Mouse (Mus musculus): Measurements from ENCODE around the gene Gm815. TPM values are rescaled to one million over a fixed set of nuclear protein-coding genes. Genes with fewer than 3 reads are reported as not detected.

Gene Gm815
- polyA plus RNA-seq, 1 experiment from 2014 or later, result not detected

DNA sequence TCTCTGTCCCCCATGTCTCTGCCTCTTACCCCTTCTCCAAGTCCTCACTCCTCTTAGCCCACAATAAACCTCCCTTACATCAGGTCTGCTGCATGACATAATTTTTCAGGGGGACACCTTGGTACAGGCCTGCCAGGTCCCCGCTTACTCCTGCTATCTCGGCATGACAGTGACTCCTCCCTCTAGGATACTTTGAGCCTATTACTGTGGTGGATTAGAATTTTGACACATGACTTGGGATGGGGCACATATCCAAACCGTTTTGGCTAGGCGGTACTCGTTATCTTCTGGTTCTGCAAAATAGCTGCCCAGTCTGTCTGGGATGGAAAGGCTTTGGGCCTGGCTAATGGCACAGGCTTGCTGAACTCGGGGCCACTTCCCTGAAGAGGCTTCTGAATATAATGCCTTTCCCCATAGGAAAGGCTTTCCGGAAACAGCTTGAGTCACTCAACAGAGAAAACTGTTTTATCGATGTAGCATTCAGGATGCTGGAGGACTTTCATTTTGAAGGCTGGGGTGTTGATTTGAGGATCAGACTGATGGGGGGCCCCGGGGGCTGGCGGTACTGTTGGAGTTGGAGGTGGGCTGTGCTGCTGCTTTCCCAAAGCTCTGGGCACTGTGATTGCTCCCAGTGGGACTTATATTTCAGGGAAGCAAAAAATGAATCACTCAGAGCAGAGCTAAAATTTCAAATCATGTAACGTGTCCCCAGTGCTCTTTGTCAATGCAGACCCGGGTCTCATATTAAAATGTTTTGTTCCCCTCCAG, 27.1 kb upstream of the Gm815 start:
- H3K36me3 ChIP-seq (replicated peaks), result no peaks in the 10 kb centered on the region
- 75% methylated on average over 12 of the region's 12 CpGs for WGBS
- 0 out of 2 replicates have a peak overlapping the region, but pooled peaks have one; percentile 37 for H3K27ac ChIP-seq
- ATAC-seq (ENCODE audit: low FRiP score), result peak; percentile 27; the same call in 1 of the 2 replicates
- peaks cover 24% of the 10 kb centered on the region for H3K4me1 ChIP-seq
- no peak overlapping the region for H3K4me2 ChIP-seq
- H3K9me3 ChIP-seq, result no peaks in the 10 kb centered on the region
- no peaks in the 10 kb centered on the region for H3K27me3 ChIP-seq
- no peak overlapping the region for H3K4me3 ChIP-seq (replicated peaks)
- H3K9ac ChIP-seq, result no peak overlapping the region

DNA sequence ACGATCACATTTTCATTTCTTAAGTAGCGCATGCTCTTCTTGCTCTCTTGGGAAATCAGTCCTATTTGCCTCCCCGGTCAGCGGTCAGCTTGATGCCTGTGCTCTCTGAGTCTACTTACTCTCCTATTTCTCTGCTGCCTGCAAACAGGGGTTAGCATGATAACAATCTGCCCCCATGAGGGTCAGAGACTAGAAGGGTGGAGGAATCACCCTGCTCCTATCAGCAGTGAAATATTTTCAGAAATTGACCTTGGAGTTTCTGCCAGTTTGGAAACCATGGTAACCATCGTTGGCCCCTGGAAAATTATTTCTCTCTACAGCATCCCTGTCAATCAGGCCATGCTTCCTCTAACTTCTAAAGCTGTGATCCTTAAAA, 26.5 kb upstream of the Gm815 start:
- Histone ChIP-seq H3K9me3 (no peaks in the 10 kb centered on the region), H3K4me3 (replicated peaks) (no peak overlapping the region), H3K4me1 (peaks cover 28% of the 10 kb centered on the region), H3K27me3 (no peaks in the 10 kb centered on the region), H3K27ac (no peak overlapping the region), H3K36me3 (replicated peaks) (no peaks in the 10 kb centered on the region), H3K9ac (no peak overlapping the region), H3K4me2 (no peak overlapping the region)
- ATAC-seq (ENCODE audit: low FRiP score), result peak; percentile 53; the same call in 1 of the 2 replicates
- 75% methylated on average over 5 of the region's 5 CpGs for WGBS

- Histone ChIP-seq H3K4me3 (replicated peaks) (no peak overlapping the region), H3K9ac (no peak overlapping the region), H3K27ac (no peak overlapping the region), H3K9me3 (no peaks in the 10 kb centered on the region), H3K36me3 (replicated peaks) (no peaks in the 10 kb centered on the region), H3K4me2 (no peak overlapping the region), H3K27me3 (no peaks in the 10 kb centered on the region), H3K4me1 (peaks cover 43% of the 10 kb centered on the region)
- 75% methylated on average over 5 of the region's 5 CpGs for WGBS
- no peak for ATAC-seq (ENCODE audit: low FRiP score)
Measured at GRCm38 (mm10) chr19:26863662-26864061, 22.0 kb upstream of the Gm815 start.

DNA sequence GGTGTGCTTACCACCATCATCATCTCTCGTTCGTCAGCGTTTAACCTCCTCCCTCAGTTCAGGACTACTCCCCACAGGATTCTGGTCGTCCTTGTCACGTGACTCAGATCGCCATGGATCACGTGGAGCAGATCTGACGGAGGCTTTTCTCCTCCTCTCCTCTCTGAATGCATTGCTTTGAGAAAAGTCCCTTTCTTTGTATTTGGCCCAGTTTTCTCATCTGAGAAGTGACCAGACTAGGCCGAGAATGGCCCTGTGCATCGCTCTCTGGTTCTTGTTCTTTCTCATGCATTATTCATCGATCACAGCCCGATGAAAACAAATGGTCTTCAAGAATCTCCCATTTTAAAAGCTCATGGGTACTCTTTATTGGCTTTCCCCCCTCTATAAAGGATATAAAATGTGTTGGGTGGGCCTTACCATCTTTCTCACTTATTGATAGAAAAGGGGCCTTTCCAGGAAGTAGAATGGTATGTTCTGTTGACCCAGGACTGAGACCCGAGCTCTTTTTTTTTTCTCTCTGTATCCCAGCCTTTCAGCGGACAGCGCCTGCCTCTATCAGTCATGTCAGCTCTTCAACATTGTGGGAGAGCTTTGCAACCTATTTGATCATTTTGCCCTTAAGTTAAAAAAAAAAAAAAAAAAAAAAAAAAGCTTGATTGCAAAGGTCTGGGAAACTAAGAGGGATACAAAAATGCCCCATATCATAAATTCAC, 20.5 kb upstream of the Gm815 start:
- WGBS, result 65% methylated on average over 15 of the region's 15 CpGs
- Histone ChIP-seq H3K27me3 (no peaks in the 10 kb centered on the region), H3K9me3 (no peaks in the 10 kb centered on the region), H3K4me3 (replicated peaks) (no peak overlapping the region), H3K4me2 (no peak overlapping the region), H3K36me3 (replicated peaks) (no peaks in the 10 kb centered on the region), H3K4me1 (peaks cover 41% of the 10 kb centered on the region), H3K27ac (peak overlapping the region; percentile 53), H3K9ac (no peak overlapping the region)
- no peak for ATAC-seq (ENCODE audit: low FRiP score)

GRCm38 (mm10) chr19:26865736-26866135, 19.9 kb upstream of the Gm815 start:
- peak overlapping the region; percentile 53 for H3K27ac ChIP-seq
- WGBS, result 23% methylated on average over 7 of the region's 7 CpGs
- peak; percentile 28; the same call in 1 of the 2 replicates for ATAC-seq (ENCODE audit: low FRiP score)
- no peak overlapping the region for H3K9ac ChIP-seq
- H3K4me1 ChIP-seq, result peaks cover 47% of the 10 kb centered on the region
- no peaks in the 10 kb centered on the region for H3K9me3 ChIP-seq
- no peak overlapping the region for H3K4me2 ChIP-seq
- H3K4me3 ChIP-seq (replicated peaks), result no peak overlapping the region
- no peaks in the 10 kb centered on the region for H3K36me3 ChIP-seq (replicated peaks)
- no peaks in the 10 kb centered on the region for H3K27me3 ChIP-seq

GRCm38 (mm10) chr19:26869591-26869990, 16.1 kb upstream of the Gm815 start:
- H3K4me1 ChIP-seq, result peaks cover 49% of the 10 kb centered on the region
- no peaks in the 10 kb centered on the region for H3K36me3 ChIP-seq (replicated peaks)
- ATAC-seq (ENCODE audit: low FRiP score), result no peak
- H3K9me3 ChIP-seq, result no peaks in the 10 kb centered on the region
- H3K4me2 ChIP-seq, result no peak overlapping the region
- H3K27me3 ChIP-seq, result no peaks in the 10 kb centered on the region
- no peak overlapping the region for H3K4me3 ChIP-seq (replicated peaks)
- H3K27ac ChIP-seq, result 0 out of 2 replicates have a peak overlapping the region, but pooled peaks have one; percentile 25
- 50% methylated on average over 3 of the region's 3 CpGs for WGBS
- H3K9ac ChIP-seq, result no peak overlapping the region

GRCm38 (mm10) chr19:26870280-26870679, 15.4 kb upstream of the Gm815 start:
- Histone ChIP-seq H3K4me1 (peaks cover 45% of the 10 kb centered on the region), H3K27ac (peak overlapping the region; percentile 61), H3K9ac (no peak overlapping the region), H3K4me3 (replicated peaks) (no peak overlapping the region), H3K27me3 (no peaks in the 10 kb centered on the region), H3K4me2 (no peak overlapping the region), H3K36me3 (replicated peaks) (no peaks in the 10 kb centered on the region), H3K9me3 (no peaks in the 10 kb centered on the region)
- 19% methylated on average over 7 of the region's 7 CpGs for WGBS
- peak; percentile 49; the same call in 1 of the 2 replicates for ATAC-seq (ENCODE audit: low FRiP score)

GRCm38 (mm10) chr19:26871096-26871495, 14.6 kb upstream of the Gm815 start:
- no peak for ATAC-seq (ENCODE audit: low FRiP score)
- no peak overlapping the region for H3K4me3 ChIP-seq (replicated peaks)
- WGBS, result 56% methylated on average over 3 of the region's 3 CpGs
- no peak overlapping the region for H3K9ac ChIP-seq
- no peaks in the 10 kb centered on the region for H3K9me3 ChIP-seq
- H3K27ac ChIP-seq, result no peak overlapping the region
- peaks cover 45% of the 10 kb centered on the region for H3K4me1 ChIP-seq
- no peaks in the 10 kb centered on the region for H3K36me3 ChIP-seq (replicated peaks)
- no peaks in the 10 kb centered on the region for H3K27me3 ChIP-seq
- no peak overlapping the region for H3K4me2 ChIP-seq

GRCm38 (mm10) chr19:26872886-26873285, 12.8 kb upstream of the Gm815 start:
- H3K27ac ChIP-seq, result 0 out of 2 replicates have a peak overlapping the region, but pooled peaks have one; percentile 42
- H3K9ac ChIP-seq, result no peak overlapping the region
- no peak for ATAC-seq (ENCODE audit: low FRiP score)
- H3K4me3 ChIP-seq (replicated peaks), result no peak overlapping the region
- H3K4me2 ChIP-seq, result no peak overlapping the region
- H3K36me3 ChIP-seq (replicated peaks), result no peaks in the 10 kb centered on the region
- H3K9me3 ChIP-seq, result no peaks in the 10 kb centered on the region
- WGBS, result 51% methylated on average over 6 of the region's 6 CpGs
- H3K4me1 ChIP-seq, result peaks cover 48% of the 10 kb centered on the region
- no peaks in the 10 kb centered on the region for H3K27me3 ChIP-seq

DNA sequence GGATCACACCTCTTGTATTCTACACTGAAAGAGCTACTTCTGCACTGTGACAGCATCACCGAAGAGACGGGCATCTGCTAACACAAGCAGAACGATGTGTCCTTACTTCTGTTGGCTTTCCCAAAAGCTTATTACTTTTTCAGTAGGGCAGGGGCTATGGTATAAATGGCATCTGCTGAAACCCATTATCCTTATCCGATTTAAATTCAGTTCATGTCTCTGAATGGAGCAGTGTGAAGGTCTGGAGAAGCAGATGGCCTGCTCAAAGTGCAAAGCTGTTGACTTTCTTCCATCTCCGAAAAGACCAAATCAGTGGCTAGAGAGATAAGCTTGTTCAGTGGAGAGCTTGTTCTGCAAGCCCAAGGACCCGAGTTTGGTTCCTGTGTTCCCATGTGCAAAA, 10.1 kb upstream of the Gm815 start:
- no peak for ATAC-seq (ENCODE audit: low FRiP score)
- 0 out of 2 replicates have a peak, but pooled peaks cover 2% of the 10 kb centered on the region for H3K27me3 ChIP-seq
- 76% methylated on average over 6 of the region's 6 CpGs for WGBS

GRCm38 (mm10) chr19:26877180-26877775, 8.4 kb upstream of the Gm815 start:
- H3K9me3 ChIP-seq, result no peaks in the 10 kb centered on the region
- H3K9ac ChIP-seq, result no peak overlapping the region
- H3K27me3 ChIP-seq, result 0 out of 2 replicates have a peak, but pooled peaks cover 2% of the 10 kb centered on the region
- H3K4me2 ChIP-seq, result 0 out of 2 replicates have a peak overlapping the region, but pooled peaks have one; percentile 13
- peak overlapping the region; percentile 53; the same call in 1 of the 2 replicates for H3K27ac ChIP-seq
- H3K36me3 ChIP-seq (replicated peaks), result no peaks in the 10 kb centered on the region
- 5% methylated on average over 10 of the region's 10 CpGs for WGBS
- no peak overlapping the region for H3K4me3 ChIP-seq (replicated peaks)
- no peak for ATAC-seq (ENCODE audit: low FRiP score)
- peaks cover 28% of the 10 kb centered on the region for H3K4me1 ChIP-seq

More for the DNA sequence above, 10.1 kb upstream of the Gm815 start:
- Histone ChIP-seq H3K9me3 (no peaks in the 10 kb centered on the region), H3K4me1 (peaks cover 35% of the 10 kb centered on the region), H3K4me2 (no peak overlapping the region), H3K9ac (no peak overlapping the region), H3K4me3 (replicated peaks) (no peak overlapping the region), H3K27ac (no peak overlapping the region), H3K36me3 (replicated peaks) (no peaks in the 10 kb centered on the region)

DNA sequence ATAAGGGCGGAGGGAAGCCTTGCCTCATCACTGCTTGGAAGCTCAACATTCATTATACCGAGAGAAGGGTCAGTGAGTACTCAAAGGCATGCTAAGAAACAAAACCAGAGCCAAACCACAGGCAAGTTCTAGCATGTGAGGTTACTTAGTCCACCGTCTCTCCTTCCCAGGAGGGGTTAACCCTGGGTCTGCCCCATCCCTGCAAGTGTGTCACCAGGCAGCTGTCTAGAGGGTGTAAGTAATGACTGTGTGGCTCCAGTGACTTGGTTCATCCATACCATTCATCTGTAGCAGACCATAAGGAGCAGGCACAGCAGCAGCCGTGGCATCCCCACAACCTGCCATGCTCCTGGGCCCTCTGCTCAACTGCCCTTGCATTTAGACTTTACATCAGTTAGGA, 5.8 kb upstream of the Gm815 start:
- no peak for ATAC-seq (ENCODE audit: low FRiP score)
- WGBS, result 88% methylated on average over 4 of the region's 4 CpGs
- H3K27me3 ChIP-seq, result 0 out of 2 replicates have a peak, but pooled peaks cover 2% of the 10 kb centered on the region
- H3K27ac ChIP-seq, result no peak overlapping the region
- no peak overlapping the region for H3K9ac ChIP-seq
- H3K9me3 ChIP-seq, result no peaks in the 10 kb centered on the region
- no peaks in the 10 kb centered on the region for H3K36me3 ChIP-seq (replicated peaks)
- H3K4me2 ChIP-seq, result no peak overlapping the region
- H3K4me3 ChIP-seq (replicated peaks), result no peak overlapping the region
- H3K4me1 ChIP-seq, result peaks cover 17% of the 10 kb centered on the region
